Mouse (Mus musculus): Measurements from ENCODE around the gene Gm17374.
"Not testable (repeated sequence)": the region's sequence is repeated elsewhere in the genome, so short reads cannot be mapped to it uniquely, and the experiment has no call there.

The Gm17374 gene

DNA sequence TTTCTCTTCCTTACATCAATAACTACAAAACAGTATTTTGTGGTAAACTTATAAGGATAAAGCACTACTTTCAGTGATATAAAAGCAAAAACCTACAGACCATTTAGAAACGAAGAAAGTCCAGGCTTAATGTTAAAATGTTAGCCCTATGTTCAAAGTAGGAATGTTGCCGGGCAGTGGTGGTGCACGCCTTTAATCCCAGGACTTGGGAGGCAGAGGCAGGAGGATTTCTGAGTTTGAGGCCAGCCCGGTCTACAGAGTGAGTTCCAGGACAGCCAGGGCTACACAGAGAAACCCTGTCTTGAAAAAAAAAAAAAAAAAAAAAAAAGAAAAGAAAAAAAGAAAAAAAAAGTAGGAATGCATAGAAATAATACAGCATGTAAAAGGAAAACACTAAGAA is at the start of gene Gm17374:
Gm17374 (plus strand) TSS at position 301 of the 400 bp plus-strand sequence.
- DNase-seq = not testable (repeated sequence)

DNA sequence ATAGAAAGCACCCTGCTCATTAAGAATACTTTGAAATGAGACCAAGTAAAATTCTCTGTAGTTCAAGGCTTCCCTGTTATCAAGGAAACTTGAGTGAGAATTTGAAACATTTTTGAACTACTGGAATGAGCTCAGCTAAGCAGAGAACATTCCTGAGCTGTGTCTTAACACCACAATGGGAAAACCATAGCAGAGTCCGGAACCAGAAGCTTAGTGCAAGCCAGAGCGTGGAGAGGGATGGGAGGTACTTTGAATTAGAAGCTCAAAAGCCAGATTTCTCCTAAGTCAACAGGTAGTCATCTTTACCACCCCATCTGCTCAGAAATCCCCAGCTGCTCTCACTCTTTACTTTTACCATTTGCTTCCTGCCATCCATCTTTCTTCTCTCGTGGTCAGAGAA is 46.9 kb upstream of the Gm17374 start:
- no peak for DNase-seq

DNA sequence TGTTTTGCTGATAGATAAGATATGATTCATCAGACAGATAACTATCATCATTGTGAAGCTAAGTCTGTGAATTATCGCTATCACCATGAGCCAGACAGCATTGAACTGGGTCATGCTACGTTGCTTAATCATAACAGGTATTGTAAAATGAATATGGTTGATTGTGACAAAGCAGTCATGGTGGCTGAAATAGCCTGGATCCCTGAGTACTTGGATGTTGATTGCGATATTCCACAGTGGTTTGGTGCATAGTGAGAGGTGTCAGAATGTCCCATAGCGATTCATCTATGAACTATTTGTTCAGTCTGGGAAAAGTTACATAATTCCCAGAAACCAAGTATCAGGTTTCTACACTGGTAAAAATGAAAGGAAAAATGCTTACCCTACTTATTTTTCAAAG is 44.2 kb upstream of the Gm17374 start:
- DNase-seq = no peak

DNA sequence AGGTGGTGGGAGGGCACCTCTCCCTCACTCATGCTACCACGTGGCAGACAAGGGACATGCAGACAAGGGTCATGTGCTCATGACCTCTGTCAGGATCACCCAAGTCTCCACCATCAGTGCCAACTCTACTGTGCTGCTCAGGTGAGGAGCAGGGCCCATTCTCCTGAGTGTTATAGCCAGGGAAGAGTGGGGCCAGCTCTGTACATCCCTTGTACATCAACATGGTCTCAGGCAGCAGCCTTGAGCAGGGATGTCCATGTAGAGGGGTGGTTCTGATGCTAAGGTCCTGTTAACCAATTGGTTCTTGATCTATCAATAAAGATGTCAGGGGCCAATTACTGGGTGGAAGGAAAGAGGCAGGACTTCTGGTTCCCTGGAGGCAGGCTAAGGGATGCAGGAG is 42.9 kb upstream of the Gm17374 start:
- no peak for DNase-seq

DNA sequence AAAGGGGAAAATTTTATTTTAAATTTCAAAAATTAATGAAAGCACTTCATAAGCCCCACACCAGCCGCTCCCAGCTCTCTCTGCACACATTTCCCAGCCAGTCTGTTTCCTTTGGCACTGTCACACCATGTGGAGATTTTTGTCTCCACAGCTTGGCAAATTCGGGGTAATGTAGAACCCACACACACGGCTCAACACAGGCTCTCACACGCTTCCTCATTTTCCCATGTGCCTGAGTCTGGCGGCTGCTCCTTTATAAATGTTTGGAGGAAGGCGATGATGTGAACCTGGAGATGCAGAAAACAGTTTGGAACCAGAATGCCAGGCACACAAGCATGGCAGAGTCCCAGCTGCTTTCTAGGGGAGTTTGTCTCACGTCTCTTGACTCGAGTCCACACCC is 38.0 kb upstream of the Gm17374 start:
- DNase-seq = no peak

DNA sequence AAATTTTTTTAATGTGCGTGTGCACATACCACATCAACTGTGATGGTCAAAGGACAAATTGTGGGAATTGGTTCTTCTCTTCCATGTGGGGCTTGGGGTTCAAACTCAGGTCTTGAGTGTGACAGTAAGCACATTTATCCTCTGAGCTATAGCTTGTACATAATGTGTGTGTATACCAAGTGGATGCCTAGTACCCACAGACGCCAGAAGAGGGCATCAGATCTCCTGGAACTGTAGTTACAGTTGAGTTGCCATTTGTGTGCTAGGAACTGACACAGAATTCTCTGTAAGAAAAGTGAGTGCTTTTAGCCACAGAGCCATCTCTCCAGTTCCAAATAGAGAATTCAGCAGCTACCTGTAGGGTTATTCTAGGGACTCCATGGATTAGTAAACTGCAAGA is 26.3 kb upstream of the Gm17374 start:
- no peak for DNase-seq

DNA sequence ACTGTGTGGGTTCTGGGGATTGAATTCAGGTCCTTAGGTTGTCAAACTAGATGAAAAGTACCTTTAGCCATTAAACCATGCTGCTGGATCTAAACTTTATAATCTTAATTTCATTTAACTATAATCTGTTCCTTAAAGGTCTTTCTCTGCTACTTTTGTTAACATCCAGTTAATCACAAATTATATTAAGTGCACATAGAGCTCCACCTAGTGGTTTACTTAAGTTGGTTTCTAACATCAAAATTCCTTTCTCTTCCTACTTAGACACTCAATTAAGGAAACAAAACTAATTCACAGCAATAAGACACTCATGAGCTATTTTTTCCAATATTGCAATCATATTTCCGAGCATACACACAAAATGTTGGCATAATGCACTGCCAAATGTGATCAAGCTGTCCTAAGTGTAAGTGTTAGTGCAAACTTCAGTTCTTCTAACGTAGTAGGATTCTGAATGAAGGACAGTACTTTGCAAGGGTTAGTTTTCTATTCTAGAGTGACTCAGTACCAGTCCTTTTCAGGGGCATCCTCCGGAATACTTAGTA is 7.4 kb downstream of the Gm17374 start:
- no peak for DNase-seq

DNA sequence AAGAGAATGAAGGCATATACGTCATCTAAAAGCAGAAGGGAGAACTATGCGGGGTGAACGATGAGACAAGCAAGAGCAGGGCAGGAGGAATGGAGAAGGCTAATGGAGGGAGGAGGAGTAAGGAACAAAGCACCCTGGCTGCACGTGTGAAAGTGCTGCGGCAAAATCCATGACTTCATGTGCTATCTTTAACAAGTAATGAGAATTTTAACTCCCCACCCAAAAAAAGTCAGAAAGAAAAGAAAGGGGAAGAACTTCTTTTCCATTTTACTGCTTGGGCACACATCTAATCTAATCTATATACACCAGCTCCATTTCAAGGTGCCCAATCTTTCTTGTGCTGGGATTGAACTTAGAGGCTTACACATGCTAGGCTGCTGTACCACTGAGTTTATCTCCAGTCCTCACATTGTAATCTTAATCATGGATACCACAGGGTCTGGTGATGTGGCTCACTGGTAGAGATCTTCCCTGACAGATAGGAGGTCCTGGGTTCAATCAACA is 11.6 kb downstream of the Gm17374 start:
- no peak for DNase-seq

DNA sequence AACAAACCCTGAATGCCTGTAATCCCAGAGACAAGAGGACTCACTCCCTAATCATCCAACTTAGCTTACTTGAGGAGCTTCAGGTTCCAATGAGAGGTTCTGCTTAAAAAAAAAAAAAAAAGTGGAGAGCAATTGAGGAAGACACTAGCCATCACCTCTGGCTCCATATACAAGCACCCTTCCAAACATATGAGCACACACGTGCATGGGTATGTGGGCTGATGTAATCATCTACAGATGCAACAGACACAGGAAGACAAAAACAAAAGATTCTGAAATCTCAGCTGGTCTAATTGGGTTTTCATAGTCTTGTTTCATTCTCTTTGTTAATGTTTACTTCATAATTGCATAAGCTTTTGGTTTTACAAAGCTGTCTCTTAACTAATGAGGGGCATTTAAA is 17.2 kb downstream of the Gm17374 start:
- DNase-seq = no peak

DNA sequence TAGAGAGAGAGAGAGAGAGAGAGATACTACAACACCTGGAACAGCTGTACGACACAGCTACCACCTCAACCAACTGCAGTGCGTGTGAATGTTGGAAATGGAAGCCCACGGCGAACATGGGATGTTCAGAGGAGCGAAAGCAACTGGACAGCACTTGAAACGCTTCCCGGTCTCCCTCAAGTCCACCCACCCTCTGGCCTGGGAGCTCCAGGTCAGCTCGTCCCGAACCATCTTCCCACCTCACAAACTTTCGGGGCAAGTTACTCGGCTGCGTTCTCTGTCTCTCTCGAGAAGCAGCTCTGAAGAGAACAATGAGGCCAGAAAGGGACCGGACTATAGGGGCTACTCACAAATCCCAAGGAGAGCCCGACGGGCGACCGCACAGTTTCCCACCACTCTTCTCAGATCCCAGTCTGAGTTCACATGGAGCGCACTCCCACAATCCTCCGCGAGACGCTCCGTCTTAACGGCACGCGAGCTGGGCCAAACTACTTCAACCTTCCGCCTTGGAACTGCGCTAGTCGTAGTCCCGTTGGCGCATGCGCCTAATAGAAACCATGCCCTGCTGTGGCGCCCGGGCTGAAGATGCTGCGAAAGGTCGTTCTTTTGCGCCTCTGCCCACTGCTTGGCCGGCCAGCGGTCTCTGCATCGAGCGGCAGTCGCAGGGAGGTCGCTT is 18.4 kb downstream of the Gm17374 start, which contains the start of the genes Esf1 and Ndufaf5:
Esf1 (minus strand) TSS at position 438 of the 676 bp plus-strand sequence.
Ndufaf5 (plus strand) TSS at position 523 of the 676 bp plus-strand sequence.
- peak; percentile 93 to 99 for DNase-seq

DNA sequence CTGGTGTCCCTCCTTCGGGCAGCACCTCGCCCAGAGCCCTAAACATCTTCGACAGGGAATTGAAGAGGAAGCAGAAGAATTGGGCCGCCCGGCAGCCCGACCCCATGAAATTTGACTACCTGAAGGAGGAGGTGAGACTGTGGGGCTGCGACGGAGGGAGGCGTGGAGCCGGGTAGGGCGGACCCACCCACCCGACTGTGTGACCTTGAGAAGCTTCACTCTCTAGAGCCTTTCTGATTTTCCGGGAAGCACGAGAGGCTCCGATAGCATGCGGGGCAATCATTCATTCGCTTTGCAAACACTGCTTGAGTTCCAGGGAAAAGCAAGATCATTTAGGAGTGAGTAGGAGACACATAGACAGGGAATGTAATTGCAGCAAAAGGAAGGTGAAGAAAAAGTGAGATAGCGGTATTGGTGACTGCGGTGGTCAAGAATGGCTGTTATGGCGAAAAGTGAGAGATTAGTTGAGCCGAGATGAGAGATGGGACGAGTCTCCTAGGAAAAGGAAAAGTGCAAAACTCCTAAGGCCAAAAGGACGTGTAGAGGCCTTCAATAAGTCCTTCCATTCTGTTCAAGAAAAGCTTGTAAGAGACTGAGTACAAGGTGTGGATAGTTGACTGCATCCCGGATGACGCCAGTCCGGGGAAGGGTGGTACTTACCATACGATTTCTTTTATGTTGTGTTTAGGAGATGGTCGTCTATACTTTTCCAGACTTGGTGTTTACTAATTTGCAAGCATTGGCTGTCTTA is 19.1 kb downstream of the Gm17374 start:
- peak in 1 of 2 experiments; percentile 2 for DNase-seq

DNA sequence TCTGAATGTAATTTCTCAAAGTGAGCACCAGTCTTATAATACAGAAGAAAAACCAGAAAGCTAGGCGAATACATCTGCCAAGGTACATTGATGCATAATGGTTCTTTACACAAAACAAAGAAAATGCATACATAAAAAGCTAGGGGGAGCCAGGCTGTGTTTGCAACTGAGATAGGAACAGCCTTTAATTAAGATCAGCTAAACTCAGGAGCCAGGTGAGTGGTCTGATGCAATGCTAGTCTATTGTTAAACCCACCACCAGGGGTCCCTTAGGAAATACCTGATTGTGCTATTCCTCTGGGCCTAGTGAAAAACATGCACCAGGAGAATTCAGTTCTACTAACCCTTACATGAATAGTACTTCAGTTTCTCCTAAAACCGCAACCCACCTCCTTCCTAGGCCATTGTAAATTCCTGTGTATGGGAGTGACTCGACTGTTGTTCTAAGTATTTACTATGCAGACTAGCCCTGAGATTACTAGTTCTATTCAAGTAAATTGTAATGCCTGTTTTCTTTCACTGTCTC is 33.9 kb downstream of the Gm17374 start:
- DNase-seq = not testable (repeated sequence)

DNA sequence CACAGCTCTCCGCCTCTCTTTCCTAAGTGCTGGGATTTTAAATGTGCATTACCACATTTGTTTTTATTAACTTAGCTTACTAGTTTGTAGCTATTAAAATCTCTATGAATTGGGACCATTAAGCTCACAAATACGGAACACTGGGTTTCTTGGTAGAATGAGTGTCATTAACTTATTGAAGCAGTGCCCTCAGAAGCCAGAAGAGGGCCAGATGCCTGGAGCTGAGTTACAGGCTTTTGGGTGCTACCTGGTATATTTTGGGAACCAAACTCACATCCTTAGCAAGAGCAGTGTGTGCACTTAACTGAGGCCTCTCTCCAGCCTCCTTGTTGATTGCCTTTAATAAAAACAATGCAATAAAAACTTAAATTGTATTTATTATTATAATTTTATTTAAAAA is 48.9 kb downstream of the Gm17374 start:
- DNase-seq = no peak

DNA sequence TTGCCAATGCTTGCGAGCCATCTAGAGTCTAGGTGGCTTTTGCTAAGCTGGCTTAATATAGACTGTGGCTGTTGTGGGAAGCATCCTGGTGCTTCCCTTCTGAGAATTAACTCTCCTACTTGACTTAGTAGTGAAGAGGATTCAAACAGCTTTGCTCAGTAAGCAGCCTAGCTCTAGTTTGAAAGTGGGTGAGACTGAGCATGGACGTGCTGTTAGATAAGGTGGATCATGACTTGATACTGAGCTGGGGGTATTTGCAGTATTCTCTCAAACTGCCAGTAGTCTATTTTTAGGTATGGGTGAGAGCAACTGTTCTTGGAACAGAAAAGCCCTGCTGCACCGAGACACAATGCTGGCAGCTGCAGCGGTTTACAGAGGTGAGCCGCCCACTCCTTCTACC is 50.7 kb downstream of the Gm17374 start:
- no peak for DNase-seq
